Mouse (Mus musculus): ENCODE data around the gene Tap1.

GRCm38 (mm10) chr17:34200047-34200446 lies 12.7 kb downstream of the Tap1 start:
- TF ChIP-seq GATA1 (IDR thresholded peaks at IDR 0.05; ENCODE audit: low read length), result no peak
- TF ChIP-seq TAL1 (IDR thresholded peaks at IDR 0.05; ENCODE audit: low read length), result no peak
